Mouse (Mus musculus) G1E (cell line): ENCODE data around the gene Stat6. TPM values are rescaled to one million over a fixed set of nuclear protein-coding genes. Genes with fewer than 3 reads are reported as not detected.

Experiments used
- ATAC-seq: 2 replicates; pipeline ENCODE4 v1.8.0; 2016; ENCODE audit warnings: mild to moderate bottlenecking; ENCODE audit not compliant: insufficient number of reproducible peaks, poor library complexity, low FRiP score, severe bottlenecking; ENCODE audit errors: extremely low read depth
- DNase-seq: peaks from one replicate; pipeline ENCODE4 v3.0.0; 2012; ENCODE audit warnings: low spot score
- H3K27me3 ChIP-seq: 2 replicates; pipeline ENCODE4 v1.6.1; 2012; ENCODE audit warnings: mild to moderate bottlenecking, low read length, inconsistent platforms; ENCODE audit not compliant: insufficient read depth
- H3K36me3 ChIP-seq: replicated peaks from 2 replicates; pipeline ENCODE3; 2012; ENCODE audit warnings: mild to moderate bottlenecking, inconsistent platforms
- H3K4me1 ChIP-seq: 2 replicates; pipeline ENCODE4 v1.6.1; 2012; ENCODE audit warnings: low read depth, low read length, inconsistent platforms, mixed read lengths; ENCODE audit not compliant: insufficient read depth
- H3K4me3 ChIP-seq: 2 replicates; pipeline ENCODE4 v1.5.1; 2012; ENCODE audit warnings: low read depth, mild to moderate bottlenecking, inconsistent platforms, low read length, moderate library complexity, mixed read lengths
- H3K9me3 ChIP-seq: replicated peaks from 2 replicates; pipeline ENCODE4 v1.6.1; 2012; ENCODE audit warnings: inconsistent platforms
- CTCF ChIP-seq: IDR thresholded peaks from 2 replicates; pipeline ENCODE4 v1.5.1; 2012; ENCODE audit warnings: low read depth, low read length, inconsistent platforms, mixed read lengths
- GATA1 ChIP-seq: IDR thresholded peaks from 2 replicates; pipeline ENCODE4 v1.6.1; 2012; ENCODE audit warnings: borderline replicate concordance, low read length, inconsistent platforms, mixed read lengths
- GATA2 ChIP-seq: IDR thresholded peaks from 2 replicates; pipeline ENCODE4 v1.6.1; 2012; ENCODE audit warnings: low read depth, low read length, inconsistent platforms, borderline replicate concordance
- POLR2AphosphoS5 ChIP-seq: IDR thresholded peaks from 2 replicates; pipeline ENCODE4 v1.6.1; 2012; ENCODE audit warnings: low read depth, low read length, inconsistent platforms; ENCODE audit not compliant: insufficient replicate concordance
- TAL1 ChIP-seq: conservative IDR thresholded peaks from 2 replicates; pipeline ENCODE4 v1.6.1; 2012; ENCODE audit warnings: low read depth, low read length, inconsistent platforms, mixed read lengths
- polyA plus RNA-seq: library from polyadenylated mRNA; stranded (reverse); fragments of >175 nt; gene quantifications from 2 replicates; pipeline ENCODE4 v1.2.3, GENCODE M21; 2012
- total RNA-seq, 2 experiments: library from RNA; stranded (forward) in 1 of 2; stranded (reverse) in 1 of 2; fragments of 200-1000 nt in 1 of 2; fragments of >200 nt in 1 of 2; fragmentation: Nextera tagmentation in 1 of 2; gene quantifications; 2 replicates each; pipeline ENCODE4 v1.2.3; 2014 to 2017

Stat6 gene
- 44.0 and 55.0 TPM in 2 replicates for total RNA-seq (2014; fragmentation: Nextera tagmentation)
- total RNA-seq (2017): 84.0 and 90.5 TPM in 2 replicates
- 65.5 and 69.5 TPM in 2 replicates for polyA plus RNA-seq

GRCm38 (mm10) chr10:127642772-127643552, at the start of gene Stat6:
TSS of gene Stat6 (plus strand) at chr10:127642986.
- ATAC-seq (peak; percentile 77), DNase-seq (peak; percentile 93)
- peaks cover 45% of the 10 kb centered on the region for H3K4me1 ChIP-seq
- peaks cover 11% of the 10 kb centered on the region for H3K27me3 ChIP-seq
- no peaks in the 10 kb centered on the region for H3K9me3 ChIP-seq
- H3K4me3 ChIP-seq: peak within 1 kb of the TSS; percentile 78
- TF ChIP-seq TAL1 (no peak), CTCF (no peak), GATA2 (no peak), GATA1 (no peak), POLR2AphosphoS5 (no peak)
- peaks cover 36% of the 10 kb centered on the region for H3K36me3 ChIP-seq

- no peaks in the 10 kb centered on the region for H3K36me3 ChIP-seq
- H3K27me3 ChIP-seq: peaks cover 72% of the 10 kb centered on the region
- DNase-seq (no peak), ATAC-seq (no peak)
- H3K9me3 ChIP-seq: no peaks in the 10 kb centered on the region
- no peak overlapping the region for H3K4me3 ChIP-seq
- TF ChIP-seq TAL1 (no peak), GATA1 (no peak), POLR2AphosphoS5 (no peak)
- H3K4me1 ChIP-seq: peaks cover 14% of the 10 kb centered on the region
Observed at GRCm38 (mm10) chr10:127594405-127594804, 48.4 kb upstream of the Stat6 start.

GRCm38 (mm10) chr10:127594930-127595715, 47.7 kb upstream of the Stat6 start:
- ATAC-seq (no peak), DNase-seq (no peak)
- no peaks in the 10 kb centered on the region for H3K9me3 ChIP-seq
- H3K27me3 ChIP-seq: peaks cover 75% of the 10 kb centered on the region
- H3K4me3 ChIP-seq: 0 out of 2 replicates have a peak overlapping the region, but pooled peaks have one; percentile 15
- no peaks in the 10 kb centered on the region for H3K36me3 ChIP-seq
- peaks cover 13% of the 10 kb centered on the region for H3K4me1 ChIP-seq
- TF ChIP-seq GATA2: no peak
- TF ChIP-seq TAL1: no peak
- no peak for TF ChIP-seq CTCF
- TF ChIP-seq GATA1: no peak
- no peak for TF ChIP-seq POLR2AphosphoS5

GRCm38 (mm10) chr10:127596321-127596941, 46.4 kb upstream of the Stat6 start:
- Histone ChIP-seq H3K27me3 (peaks cover 81% of the 10 kb centered on the region), H3K4me3 (no peak overlapping the region), H3K36me3 (no peaks in the 10 kb centered on the region), H3K9me3 (no peaks in the 10 kb centered on the region), H3K4me1 (peaks cover 3% of the 10 kb centered on the region)
- DNase-seq: no peak
- no peak for ATAC-seq
- TF ChIP-seq GATA1: no peak
- no peak for TF ChIP-seq POLR2AphosphoS5
- no peak for TF ChIP-seq CTCF
- no peak for TF ChIP-seq TAL1
- TF ChIP-seq GATA2: no peak

GRCm38 (mm10) chr10:127597311-127597901, 45.4 kb upstream of the Stat6 start:
- Histone ChIP-seq H3K9me3 (no peaks in the 10 kb centered on the region), H3K4me3 (no peak overlapping the region), H3K27me3 (peaks cover 79% of the 10 kb centered on the region), H3K36me3 (no peaks in the 10 kb centered on the region), H3K4me1 (no peaks in the 10 kb centered on the region; the same call in 1 of the 2 replicates)
- ATAC-seq (no peak), DNase-seq (no peak)
- TF ChIP-seq POLR2AphosphoS5: no peak
- TF ChIP-seq CTCF: no peak
- no peak for TF ChIP-seq GATA2
- TF ChIP-seq TAL1: no peak
- TF ChIP-seq GATA1: no peak
